Mouse (Mus musculus): ENCODE measurements around the gene Gm21885.

The Gm21885 gene

GRCm38 (mm10) chr11:94320969-94321930 is 39.6 kb downstream of the Gm21885 start:
- DNase-seq, result no peak

GRCm38 (mm10) chr11:94321931-94322400 is 40.3 kb downstream of the Gm21885 start, which contains the start of gene Luc7l3:
Gene Luc7l3 (minus strand): TSS chr11:94321988.
- peak; percentile 96 for DNase-seq

- no peak for DNase-seq
These were observed 41.0 kb downstream of the Gm21885 start for GRCm38 (mm10) chr11:94322636-94323035.

GRCm38 (mm10) chr11:94323271-94323925 is 41.7 kb downstream of the Gm21885 start:
- DNase-seq, result peak; percentile 50

GRCm38 (mm10) chr11:94324618-94325017 is 42.9 kb downstream of the Gm21885 start:
- no peak for DNase-seq

GRCm38 (mm10) chr11:94326961-94327411 is 45.3 kb downstream of the Gm21885 start:
- DNase-seq, result peak; percentile 95

- DNase-seq, result peak; percentile 99
These were observed 46.3 kb downstream of the Gm21885 start, which contains the start of gene Ankrd40 for GRCm38 (mm10) chr11:94327693-94328643. Gene Ankrd40 (plus strand): TSS chr11:94328001.

GRCm38 (mm10) chr11:94328644-94329025 is 47.0 kb downstream of the Gm21885 start:
- no peak for DNase-seq

- DNase-seq, result peak; percentile 81
These were observed 47.7 kb downstream of the Gm21885 start for GRCm38 (mm10) chr11:94329270-94329891.

GRCm38 (mm10) chr11:94330211-94330610 is 48.5 kb downstream of the Gm21885 start:
- DNase-seq, result no peak

GRCm38 (mm10) chr11:94332726-94333125 is 51.1 kb downstream of the Gm21885 start:
- DNase-seq, result no peak

- DNase-seq, result no peak
These were observed 52.8 kb downstream of the Gm21885 start for GRCm38 (mm10) chr11:94334386-94334968.
